Comparison of ENCODE assay signal across 20 mouse cellular contexts in genomic region chr2:35688581-35688980, GRCm38 (mm10).
DNase-seq lines count a peak whose midpoint lies in the region; ATAC-seq and TF ChIP-seq lines count a peak whose summit lies in the region.
"Had no signal": no experiment of that assay in that cellular context is flagged by ENCODE, and none has a peak within 500 bp of the region (broad histone marks: within the 10 kb centered on the region; RNA-seq: fewer than 3 reads in every experiment).

No protein-coding gene starts in this region.

- DNase-seq in kidney, adult 11 months: peak; percentile 74
- no peak for DNase-seq in limb, embryonic 10.5 days (ENCODE audit: low spot score)
- no peak for DNase-seq in right cerebral cortex, postnatal 4 days
- DNase-seq in natural killer cell, adult 2 months (ENCODE audit: low spot score in 2 of 2): no peak
- DNase-seq in adipocyte (ENCODE audit: low spot score): no peak
- DNase-seq: cerebellum, adult 9-11 months; gastrocnemius, postnatal 36 days; layer of hippocampus, adult 9-11 months; right cerebral cortex, postnatal 14 days; thymus, postnatal 4 days had no signal

- 0 out of 2 replicates have a peak, but pooled peaks cover 5% of the 10 kb centered on the region for H3K36me3 ChIP-seq in kidney, embryonic 14.5 days (ENCODE audit: control insufficient read depth, insufficient read depth, low read length)
- no peaks in the 10 kb centered on the region for H3K36me3 ChIP-seq in intestine, embryonic 15.5 days
- peaks cover 34% of the 10 kb centered on the region for H3K36me3 ChIP-seq in limb, embryonic 10.5 days
- H3K36me3 ChIP-seq: G1E; hindbrain, embryonic 13.5 days; limb, embryonic 15.5 days; neural tube, embryonic 12.5 days had no signal

- H3K27me3 ChIP-seq in kidney, embryonic 14.5 days (ENCODE audit: control insufficient read depth, insufficient read depth, low read length): no peaks in the 10 kb centered on the region
- H3K27me3 ChIP-seq in intestine, embryonic 15.5 days (replicated peaks): no peaks in the 10 kb centered on the region
- H3K27me3 ChIP-seq in limb, embryonic 10.5 days (ENCODE audit: low read depth, poor library complexity, severe bottlenecking): no peaks in the 10 kb centered on the region
- H3K27me3 ChIP-seq: forebrain, embryonic 12.5 days; hindbrain, embryonic 13.5 days; limb, embryonic 15.5 days; neural tube, embryonic 12.5 days had no signal

- H3K9me3 ChIP-seq in kidney, embryonic 14.5 days (ENCODE audit: control insufficient read depth, low read length): no peaks in the 10 kb centered on the region
- no peaks in the 10 kb centered on the region for H3K9me3 ChIP-seq in intestine, embryonic 15.5 days
- no peaks in the 10 kb centered on the region for H3K9me3 ChIP-seq in limb, embryonic 10.5 days (replicated peaks)
- H3K9me3 ChIP-seq: forebrain, embryonic 12.5 days; G1E; hindbrain, embryonic 13.5 days; limb, embryonic 15.5 days; neural tube, embryonic 12.5 days had no signal

- WGBS in kidney, embryonic 14.5 days: 89% methylated on average over 5 of the region's 5 CpGs
- 75% methylated on average over 5 of the region's 5 CpGs for WGBS in intestine, embryonic 15.5 days
- WGBS in limb, embryonic 10.5 days: 92% methylated on average over 5 of the region's 5 CpGs

- no peak overlapping the region for H3K4me3 ChIP-seq in kidney, embryonic 14.5 days (ENCODE audit: low read length)
- no peak overlapping the region for H3K4me3 ChIP-seq in embryonic fibroblast, embryonic 13.5 days (ENCODE audit: insufficient read depth, low read length)
- H3K4me3 ChIP-seq in intestine, embryonic 15.5 days (replicated peaks): no peak overlapping the region
- no peak overlapping the region for H3K4me3 ChIP-seq in limb, embryonic 10.5 days
- H3K4me3 ChIP-seq: forebrain, embryonic 12.5 days; hindbrain, embryonic 13.5 days; limb, embryonic 15.5 days; neural tube, embryonic 12.5 days had no signal

- no peak for TF ChIP-seq POLR2A in embryonic fibroblast, embryonic 13.5 days (IDR thresholded peaks at IDR 0.05; ENCODE audit: low read depth, low read length)

- no peak overlapping the region for H3K9ac ChIP-seq in kidney, embryonic 14.5 days (ENCODE audit: low read depth, low read length)
- peak overlapping the region; percentile 10; the same call in 1 of the 2 replicates for H3K9ac ChIP-seq in intestine, embryonic 15.5 days
- H3K9ac ChIP-seq: forebrain, embryonic 12.5 days; hindbrain, embryonic 13.5 days; limb, embryonic 15.5 days; neural tube, embryonic 12.5 days had no signal

- no peak overlapping the region for H3K4me2 ChIP-seq in kidney, embryonic 14.5 days (replicated peaks; ENCODE audit: low read depth, low read length)
- no peak overlapping the region for H3K4me2 ChIP-seq in intestine, embryonic 15.5 days (replicated peaks)
- H3K4me2 ChIP-seq: forebrain, embryonic 12.5 days; hindbrain, embryonic 13.5 days; limb, embryonic 15.5 days; neural tube, embryonic 12.5 days had no signal

- no peak overlapping the region for H3K27ac ChIP-seq in kidney, embryonic 14.5 days (ENCODE audit: low read depth, low read length)
- peak overlapping the region; percentile 29; the same call in 1 of the 2 replicates for H3K27ac ChIP-seq in embryonic fibroblast, embryonic 13.5 days (ENCODE audit: insufficient read depth, low read length)
- H3K27ac ChIP-seq in intestine, embryonic 15.5 days: 0 out of 2 replicates have a peak overlapping the region, but pooled peaks have one; percentile 18
- 0 out of 2 replicates have a peak overlapping the region, but pooled peaks have one; percentile 22 for H3K27ac ChIP-seq in limb, embryonic 10.5 days
- H3K27ac ChIP-seq: forebrain, embryonic 12.5 days; neural tube, embryonic 12.5 days had no signal

- H3K4me1 ChIP-seq in kidney, embryonic 14.5 days (ENCODE audit: control insufficient read depth, insufficient read depth, low read length): peaks cover 36% of the 10 kb centered on the region
- H3K4me1 ChIP-seq in embryonic fibroblast, embryonic 13.5 days (ENCODE audit: control insufficient read depth, insufficient read depth, low read length): peaks cover 12% of the 10 kb centered on the region
- H3K4me1 ChIP-seq in intestine, embryonic 15.5 days (replicated peaks): peaks cover 78% of the 10 kb centered on the region
- H3K4me1 ChIP-seq in limb, embryonic 10.5 days: peaks cover 71% of the 10 kb centered on the region

- ATAC-seq in kidney, embryonic 14.5 days (ENCODE audit: low FRiP score, low TSS enrichment): no peak
- ATAC-seq in intestine, embryonic 15.5 days: no peak
- ATAC-seq: CD4-positive, CD25-positive, alpha-beta regulatory T cell, adult 4 months; lung, postnatal 0 days had no signal

- TF ChIP-seq CTCF in embryonic fibroblast, embryonic 13.5 days (IDR thresholded peaks at IDR 0.05; ENCODE audit: borderline replicate concordance, insufficient read depth, low read length): no peak
